Mouse (Mus musculus): Measurements from ENCODE around the gene Snai1. TPM values are rescaled to one million over a fixed set of nuclear protein-coding genes. Genes with fewer than 3 reads are reported as not detected.

Snai1 gene
- total RNA-seq, 2 experiments from 2014 or later, result 0.57 to 0.94 TPM

- intact Hi-C loops (cut with DNase I), result no loop called here
- no peak for DNase-seq (ENCODE audit: low spot score in 2 of 2)
These were observed 8.6 kb downstream of the Snai1 start for GRCm38 (mm10) chr2:167546447-167547195.

GRCm38 (mm10) chr2:167547444-167547843 is 9.4 kb downstream of the Snai1 start:
- no peak for DNase-seq (ENCODE audit: low spot score in 2 of 2)
- intact Hi-C loops (cut with DNase I), result no loop called here

GRCm38 (mm10) chr2:167548961-167549360 is 11.0 kb downstream of the Snai1 start:
- intact Hi-C loops (cut with DNase I), result no loop called here
- DNase-seq (ENCODE audit: low spot score in 2 of 2), result no peak

DNA sequence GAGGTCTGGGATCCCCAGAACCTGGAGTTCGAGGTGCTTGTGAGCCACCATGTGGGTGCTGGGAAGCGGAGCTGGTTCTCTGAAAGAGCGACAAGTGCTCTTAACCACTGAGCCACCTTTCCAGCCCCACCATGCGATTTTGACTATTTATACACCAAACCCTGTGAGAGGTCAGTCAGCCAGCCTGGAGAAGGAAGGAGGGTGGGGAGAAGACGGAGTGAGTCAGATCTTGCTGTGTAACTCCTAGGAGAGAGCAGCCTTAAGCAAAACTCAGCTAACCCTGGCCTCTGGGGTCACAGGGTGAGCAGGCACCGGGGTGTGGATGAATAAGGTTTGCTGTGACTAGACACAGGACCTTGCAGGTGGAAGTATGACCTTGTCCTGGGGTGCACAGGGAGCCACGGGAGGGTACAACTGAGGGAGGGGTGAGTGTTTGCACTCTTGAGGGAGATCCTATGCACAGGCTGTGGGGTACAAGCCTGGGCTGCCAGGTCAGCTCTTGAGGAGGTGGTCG is 12.4 kb downstream of the Snai1 start:
- intact Hi-C loops (cut with DNase I), result loop anchor here (5.0 kb wide), 1 partner anchor 37 kb away; no protein-coding TSS in a partner anchor

DNA sequence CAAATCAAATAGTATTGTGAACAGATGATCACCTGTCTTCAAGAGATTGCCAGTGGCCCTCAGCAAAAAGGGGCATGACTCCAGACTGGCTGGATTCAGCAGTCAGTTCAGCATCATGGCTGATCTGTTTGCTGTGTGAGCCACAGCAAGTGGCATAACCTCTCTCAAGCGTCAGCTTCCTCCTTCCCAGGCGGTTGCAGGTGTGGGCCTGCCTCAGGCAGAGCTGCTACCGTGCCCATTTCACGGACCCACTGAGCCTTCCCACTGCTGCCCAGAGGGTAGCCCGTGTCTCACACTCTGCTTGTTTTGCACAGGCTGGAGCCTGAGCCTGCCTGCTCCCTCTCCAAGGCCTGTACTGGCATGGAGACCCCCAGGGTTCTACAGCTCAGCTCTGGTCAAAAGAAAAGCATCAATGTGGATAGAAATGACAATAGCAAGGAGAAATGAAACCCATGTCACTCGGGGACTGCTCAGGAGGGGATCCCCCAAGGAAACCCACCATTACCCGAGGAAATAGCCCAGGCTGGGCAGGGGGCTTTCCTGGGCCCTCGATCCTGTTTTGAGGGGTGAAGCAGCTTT is 13.4 kb downstream of the Snai1 start:
- DNase-seq (ENCODE audit: low spot score in 2 of 2), result no peak
- intact Hi-C loops (cut with DNase I), result loop anchor here (5.0 kb wide), 1 partner anchor 36 kb away; no protein-coding TSS in a partner anchor

More for the DNA sequence above, 12.4 kb downstream of the Snai1 start:
- DNase-seq (ENCODE audit: low spot score in 2 of 2), result no peak

DNA sequence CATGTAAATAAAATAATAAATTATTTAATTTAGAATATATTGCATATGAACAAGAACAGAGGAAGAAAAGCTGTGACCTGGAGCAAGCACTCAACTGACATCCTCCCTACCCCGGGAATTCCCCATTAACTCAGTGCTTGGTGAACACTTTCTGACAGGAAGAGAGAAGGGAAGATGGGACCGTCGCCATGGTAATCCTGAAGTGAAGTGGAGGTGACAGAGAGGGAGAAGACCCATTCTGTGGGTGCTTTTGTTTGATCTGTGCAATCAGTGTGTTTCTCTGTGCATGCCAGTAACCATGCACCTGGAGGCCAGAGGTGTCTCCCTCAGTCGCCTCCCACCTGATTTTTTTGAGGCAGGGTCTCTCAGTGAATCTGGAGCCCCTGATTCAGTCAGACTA is 14.3 kb downstream of the Snai1 start:
- intact Hi-C loops (cut with DNase I), result loop anchor here (5.0 kb wide), 1 partner anchor 35 kb away; no protein-coding TSS in a partner anchor
- DNase-seq (ENCODE audit: low spot score in 2 of 2), result no peak

- DNase-seq (ENCODE audit: low spot score in 2 of 2), result no peak
- intact Hi-C loops (cut with DNase I), result loop anchor here (5.0 kb wide), 1 partner anchor 34 kb away; no protein-coding TSS in a partner anchor
These were observed 15.0 kb downstream of the Snai1 start for GRCm38 (mm10) chr2:167552927-167553402.

DNA sequence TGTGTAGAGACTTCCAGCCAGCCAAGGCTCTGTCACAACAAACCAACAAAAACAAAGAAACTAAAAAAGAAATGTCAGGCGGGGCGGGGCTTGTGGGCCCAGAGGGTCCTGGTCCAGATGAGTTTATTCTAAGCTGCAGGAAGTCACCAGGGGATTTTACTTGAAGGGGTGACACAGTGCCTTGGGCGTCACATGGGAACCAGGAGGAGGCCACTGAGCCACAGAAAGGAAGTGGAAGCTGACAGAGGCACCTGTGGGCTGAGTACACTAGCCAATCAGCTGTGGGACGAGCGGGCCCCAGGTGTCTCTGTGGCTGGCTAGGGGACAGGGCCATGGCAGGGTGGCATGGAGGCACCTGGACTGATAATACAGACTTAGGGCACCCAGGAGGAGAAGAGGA is 17.8 kb downstream of the Snai1 start:
- DNase-seq (ENCODE audit: low spot score in 2 of 2), result no peak
- intact Hi-C loops (cut with DNase I), result no loop called here

- DNase-seq (ENCODE audit: low spot score in 2 of 2), result no peak
- intact Hi-C loops (cut with DNase I), result no loop called here
These were observed 21.4 kb downstream of the Snai1 start for GRCm38 (mm10) chr2:167559413-167559812.

DNA sequence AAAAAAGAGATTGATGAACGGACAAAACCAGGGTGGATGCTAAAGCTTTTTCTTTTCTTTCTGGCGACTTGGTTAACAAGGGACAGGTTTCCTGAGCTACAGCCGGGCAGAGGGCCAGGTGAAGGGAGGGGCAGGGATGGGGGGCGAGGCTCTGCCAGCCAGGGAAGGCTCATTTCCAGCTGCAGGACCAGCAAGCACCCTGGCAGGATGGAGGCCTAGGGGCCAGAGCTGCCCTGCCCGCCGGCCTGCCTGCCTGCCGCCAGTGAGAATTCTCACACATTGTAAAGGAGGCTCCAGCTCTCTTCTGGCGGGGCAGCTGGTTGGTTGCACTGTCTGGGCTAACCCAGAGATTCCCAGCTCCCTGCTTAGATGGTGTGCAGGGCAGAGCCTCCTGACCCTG is 24.1 kb downstream of the Snai1 start:
- DNase-seq (ENCODE audit: low spot score in 2 of 2), result no peak
- intact Hi-C loops (cut with DNase I), result no loop called here

DNA sequence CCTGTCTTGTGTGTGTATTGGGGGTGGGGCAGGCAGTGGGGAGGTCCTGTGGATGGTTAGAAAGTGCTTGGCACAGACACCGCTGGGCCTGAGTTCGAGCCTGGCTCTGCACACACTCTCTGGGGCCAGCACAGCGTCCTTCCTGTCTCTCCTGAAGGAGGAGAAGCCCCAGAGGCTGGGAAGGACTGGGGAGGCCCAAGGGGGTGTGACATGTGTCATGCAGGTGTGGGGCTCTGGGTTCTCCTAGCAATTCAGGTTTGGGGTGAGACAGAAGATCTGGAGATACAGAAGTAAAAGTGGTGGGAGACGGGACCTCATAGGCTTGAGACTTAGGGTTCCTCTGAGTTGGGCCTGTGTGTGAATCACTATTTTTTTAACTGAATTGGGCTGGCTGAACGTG is 25.0 kb downstream of the Snai1 start:
- DNase-seq (ENCODE audit: low spot score in 2 of 2), result no peak

DNA sequence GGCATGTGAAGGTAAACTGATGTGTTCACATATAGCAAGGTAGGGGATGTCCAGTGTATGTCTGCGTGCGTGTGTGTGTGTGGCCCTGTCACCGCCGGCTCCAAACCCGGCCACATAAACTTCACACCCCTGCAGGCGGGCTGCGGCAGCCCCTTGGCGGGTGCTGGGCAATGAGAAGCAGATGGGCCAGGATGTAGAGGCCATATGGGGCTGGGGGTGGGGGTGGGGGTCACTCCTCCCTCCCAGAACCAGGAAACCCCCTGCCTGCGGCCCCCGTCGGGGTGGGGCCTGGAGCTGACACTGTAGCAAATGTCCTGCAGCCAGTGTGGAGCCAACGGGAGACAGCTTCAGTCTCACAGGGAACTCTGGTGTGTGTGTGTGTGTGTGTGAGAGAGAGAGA is 25.7 kb downstream of the Snai1 start:
- DNase-seq (ENCODE audit: low spot score in 2 of 2), result no peak
- intact Hi-C loops (cut with DNase I), result no loop called here

More for the DNA sequence above, 25.0 kb downstream of the Snai1 start:
- intact Hi-C loops (cut with DNase I), result no loop called here

GRCm38 (mm10) chr2:167564551-167565311 is 26.7 kb downstream of the Snai1 start:
- intact Hi-C loops (cut with DNase I), result no loop called here
- DNase-seq (ENCODE audit: low spot score in 2 of 2), result no peak

GRCm38 (mm10) chr2:167565312-167565656 is 27.3 kb downstream of the Snai1 start:
- intact Hi-C loops (cut with DNase I), result no loop called here
- no peak for DNase-seq (ENCODE audit: low spot score in 2 of 2)

- intact Hi-C loops (cut with DNase I), result no loop called here
- DNase-seq (ENCODE audit: low spot score in 2 of 2), result no peak
These were observed 27.7 kb downstream of the Snai1 start for GRCm38 (mm10) chr2:167565682-167566081.

DNA sequence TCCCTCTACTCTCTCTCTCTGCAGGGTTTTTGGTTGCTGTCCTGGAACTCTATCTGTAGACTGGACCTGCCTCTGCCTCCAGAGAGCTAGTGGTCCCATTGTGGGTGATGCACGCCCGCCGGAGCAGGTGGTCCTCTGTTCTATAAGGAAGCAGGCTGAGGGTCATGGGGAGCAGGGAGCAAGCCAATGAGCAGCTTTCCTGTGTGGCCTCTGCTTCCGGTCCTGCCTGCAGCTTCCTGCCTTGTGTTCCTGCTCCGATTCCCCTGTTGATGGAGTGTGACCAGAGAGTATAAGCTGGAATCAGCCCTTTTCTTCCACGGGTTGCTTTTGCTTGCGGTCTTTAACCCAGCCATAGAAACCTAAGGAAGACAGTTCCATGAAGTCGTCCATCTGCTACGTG is 30.1 kb downstream of the Snai1 start:
- no peak for DNase-seq (ENCODE audit: low spot score in 2 of 2)
- intact Hi-C loops (cut with DNase I), result no loop called here

- intact Hi-C loops (cut with DNase I), result no loop called here
- DNase-seq (ENCODE audit: low spot score in 2 of 2), result peak; percentile 34 to 39
These were observed 32.1 kb downstream of the Snai1 start for GRCm38 (mm10) chr2:167569934-167570651.

DNA sequence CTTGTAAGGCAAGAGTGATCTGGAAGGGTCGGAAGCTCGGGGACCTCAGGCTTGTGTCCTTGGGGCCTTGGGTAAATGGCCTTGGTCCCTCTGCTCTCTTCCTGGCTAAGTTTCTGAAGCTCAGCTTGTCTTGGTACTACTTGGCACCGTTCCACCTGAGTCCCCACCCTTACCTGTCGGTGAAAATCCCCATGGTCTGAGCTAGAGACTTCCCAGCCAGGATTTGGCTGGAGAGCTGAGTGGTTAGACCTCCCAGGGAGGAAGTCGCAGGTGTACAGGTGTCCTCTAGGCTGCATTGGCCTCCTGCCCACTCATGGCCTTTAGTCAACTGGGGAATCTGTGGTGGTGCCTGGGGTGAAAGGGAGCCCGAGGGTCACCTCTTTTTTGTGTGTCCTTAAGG is 32.8 kb downstream of the Snai1 start:
- no peak for DNase-seq (ENCODE audit: low spot score in 2 of 2)
- intact Hi-C loops (cut with DNase I), result no loop called here

DNA sequence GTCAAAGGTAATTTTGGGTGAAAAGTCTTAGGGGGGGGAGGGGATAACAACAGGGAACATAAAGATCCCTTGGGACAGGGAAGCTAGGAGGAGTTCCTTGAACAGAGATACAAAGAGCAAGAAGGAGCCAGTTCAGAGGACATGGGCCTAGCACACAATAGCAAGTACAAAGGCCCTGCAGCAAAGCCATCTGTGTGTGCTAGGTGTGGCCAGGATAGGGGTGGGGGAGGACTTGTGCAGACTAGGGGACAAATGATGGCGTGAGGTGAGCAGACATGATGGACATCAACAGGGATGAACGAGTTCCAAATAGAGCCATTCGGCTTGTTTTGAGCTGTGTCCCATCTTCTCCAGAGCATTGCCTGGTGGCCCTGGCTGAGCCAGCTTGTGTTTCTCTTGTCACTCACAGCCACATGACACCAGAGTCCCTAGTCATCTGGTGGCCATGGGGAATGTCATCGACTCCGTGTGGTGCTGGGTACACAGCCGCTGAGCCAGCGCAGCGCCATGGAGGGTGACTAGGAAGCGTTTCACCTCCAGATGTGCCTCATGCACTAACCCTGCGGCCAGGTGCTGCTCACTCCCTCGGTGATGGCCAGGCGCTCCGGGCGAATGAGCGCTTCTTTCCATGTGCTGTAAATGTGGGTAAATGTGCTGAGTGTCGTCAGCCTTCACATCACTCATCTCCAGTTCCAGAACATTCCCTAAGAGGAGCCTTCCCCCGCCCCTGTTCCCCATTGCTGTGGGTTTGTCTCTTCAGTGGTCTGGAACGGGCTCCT is 33.6 kb downstream of the Snai1 start:
- DNase-seq (ENCODE audit: low spot score in 2 of 2), result no peak

More for the DNA sequence above, 33.6 kb downstream of the Snai1 start:
- intact Hi-C loops (cut with DNase I), result no loop called here
